Mouse (Mus musculus): Measurements from ENCODE around the gene Gm21964. TPM values are rescaled to one million over a fixed set of nuclear protein-coding genes. Genes with fewer than 3 reads are reported as not detected.

Gm21964 gene
- total and polyA plus RNA-seq, 2 experiments from 2014 or later: not detected

- no peak for DNase-seq (ENCODE audit: low spot score)
- peaks cover 9% of the 10 kb centered on the region; the same call in 1 of the 2 replicates for H3K4me1 ChIP-seq (ENCODE audit: control insufficient read depth, insufficient read depth)
- TF ChIP-seq CTCF (IDR thresholded peaks at IDR 0.05; ENCODE audit: low read depth) (no peak), EP300 (IDR thresholded peaks at IDR 0.05; ENCODE audit: low read depth) (no peak)
- H3K27me3 ChIP-seq (ENCODE audit: control insufficient read depth, insufficient read depth, low read length): no peaks in the 10 kb centered on the region
- no peak overlapping the region for H3K27ac ChIP-seq (ENCODE audit: low read depth)
- 0 out of 2 replicates have a peak, but pooled peaks cover 5% of the 10 kb centered on the region for H3K9me3 ChIP-seq (replicated peaks; ENCODE audit: control insufficient read depth, low read length)
- 79% methylated on average over 11 of the region's 11 CpGs for WGBS
- no peak for ATAC-seq (ENCODE audit: insufficient read depth, low read depth)
- H3K36me3 ChIP-seq (replicated peaks; ENCODE audit: control insufficient read depth, insufficient read depth, low read length): peaks cover 35% of the 10 kb centered on the region; the same call in 1 of the 2 replicates
- H3K4me3 ChIP-seq (ENCODE audit: low read depth, low read length): no peak overlapping the region
- H3K4me2 ChIP-seq (ENCODE audit: low read depth, low read length): no peak overlapping the region
- H3K9ac ChIP-seq (replicated peaks; ENCODE audit: low read depth, low read length): no peak overlapping the region
Observed at GRCm38 (mm10) chr8:110082416-110083105, 18.4 kb upstream of the Gm21964 start.

GRCm38 (mm10) chr8:110091869-110092268 lies 9.1 kb upstream of the Gm21964 start:
- H3K9ac ChIP-seq (replicated peaks; ENCODE audit: low read depth, low read length): no peak overlapping the region
- H3K27ac ChIP-seq (ENCODE audit: low read depth): no peak overlapping the region
- 0 out of 2 replicates have a peak, but pooled peaks cover 14% of the 10 kb centered on the region for H3K9me3 ChIP-seq (replicated peaks; ENCODE audit: control insufficient read depth, low read length)
- H3K4me1 ChIP-seq (ENCODE audit: control insufficient read depth, insufficient read depth): no peaks in the 10 kb centered on the region
- no peak for ATAC-seq (ENCODE audit: insufficient read depth, low read depth)
- DNase-seq (ENCODE audit: low spot score): no peak
- WGBS: 56% methylated on average over 1 of the region's 1 CpGs
- no peak overlapping the region for H3K4me3 ChIP-seq (ENCODE audit: low read depth, low read length)
- no peak for TF ChIP-seq EP300 (IDR thresholded peaks at IDR 0.05; ENCODE audit: low read depth)
- no peak for TF ChIP-seq CTCF (IDR thresholded peaks at IDR 0.05; ENCODE audit: low read depth)
- no peak overlapping the region for H3K4me2 ChIP-seq (ENCODE audit: low read depth, low read length)
- H3K36me3 ChIP-seq (replicated peaks; ENCODE audit: control insufficient read depth, insufficient read depth, low read length): peaks cover 24% of the 10 kb centered on the region
- 0 out of 2 replicates have a peak, but pooled peaks cover 7% of the 10 kb centered on the region for H3K27me3 ChIP-seq (ENCODE audit: control insufficient read depth, insufficient read depth, low read length)

- no peaks in the 10 kb centered on the region for H3K4me1 ChIP-seq (ENCODE audit: control insufficient read depth, insufficient read depth)
- DNase-seq (ENCODE audit: low spot score) (no peak), ATAC-seq (ENCODE audit: insufficient read depth, low read depth) (no peak)
- no peak overlapping the region for H3K4me2 ChIP-seq (ENCODE audit: low read depth, low read length)
- H3K27me3 ChIP-seq (ENCODE audit: control insufficient read depth, insufficient read depth, low read length): 0 out of 2 replicates have a peak, but pooled peaks cover 2% of the 10 kb centered on the region
- H3K4me3 ChIP-seq (ENCODE audit: low read depth, low read length): no peak overlapping the region
- no peak overlapping the region for H3K27ac ChIP-seq (ENCODE audit: low read depth)
- H3K36me3 ChIP-seq (replicated peaks; ENCODE audit: control insufficient read depth, insufficient read depth, low read length): no peaks in the 10 kb centered on the region
- H3K9me3 ChIP-seq (replicated peaks; ENCODE audit: control insufficient read depth, low read length): no peaks in the 10 kb centered on the region
- 83% methylated on average over 15 of the region's 15 CpGs for WGBS
- H3K9ac ChIP-seq (replicated peaks; ENCODE audit: low read depth, low read length): no peak overlapping the region
- TF ChIP-seq EP300 (IDR thresholded peaks at IDR 0.05; ENCODE audit: low read depth): no peak
- no peak for TF ChIP-seq CTCF (IDR thresholded peaks at IDR 0.05; ENCODE audit: low read depth)
Observed at GRCm38 (mm10) chr8:110101676-110102075, 669 bp downstream of the Gm21964 start.

- ATAC-seq (ENCODE audit: insufficient read depth, low read depth): no peak
- H3K4me3 ChIP-seq (ENCODE audit: low read depth, low read length): no peak within 1 kb of the TSS
- no peak for TF ChIP-seq CTCF (IDR thresholded peaks at IDR 0.05; ENCODE audit: low read depth)
- no peak for TF ChIP-seq EP300 (IDR thresholded peaks at IDR 0.05; ENCODE audit: low read depth)
- 0 out of 2 replicates have a peak, but pooled peaks cover 2% of the 10 kb centered on the region for H3K27me3 ChIP-seq (ENCODE audit: control insufficient read depth, insufficient read depth, low read length)
- no peak within 1 kb of the TSS for H3K9ac ChIP-seq (replicated peaks; ENCODE audit: low read depth, low read length)
- H3K36me3 ChIP-seq (replicated peaks; ENCODE audit: control insufficient read depth, insufficient read depth, low read length): no peaks in the 10 kb centered on the region
- no peak within 1 kb of the TSS for H3K27ac ChIP-seq (ENCODE audit: low read depth)
- no peaks in the 10 kb centered on the region for H3K4me1 ChIP-seq (ENCODE audit: control insufficient read depth, insufficient read depth)
- no peaks in the 10 kb centered on the region for H3K9me3 ChIP-seq (replicated peaks; ENCODE audit: control insufficient read depth, low read length)
- 86% methylated on average over 3 of the region's 3 CpGs for whole genome bisulfite sequencing
- no peak within 1 kb of the TSS for H3K4me2 ChIP-seq (ENCODE audit: low read depth, low read length)
- DNase-seq (ENCODE audit: low spot score): no peak
Observed at GRCm38 (mm10) chr8:110102653-110103052, 1.6 kb downstream of the Gm21964 start, which contains the start of gene Gm17720. TSS of gene Gm17720 (minus strand) at chr8:110102753.

- H3K4me1 ChIP-seq (ENCODE audit: control insufficient read depth, insufficient read depth): no peaks in the 10 kb centered on the region
- no peak overlapping the region for H3K4me2 ChIP-seq (ENCODE audit: low read depth, low read length)
- H3K4me3 ChIP-seq (ENCODE audit: low read depth, low read length): no peak overlapping the region
- H3K9me3 ChIP-seq (replicated peaks; ENCODE audit: control insufficient read depth, low read length): no peaks in the 10 kb centered on the region
- no peak overlapping the region for H3K27ac ChIP-seq (ENCODE audit: low read depth)
- TF ChIP-seq CTCF (IDR thresholded peaks at IDR 0.05; ENCODE audit: low read depth) (peak; percentile 44), EP300 (IDR thresholded peaks at IDR 0.05; ENCODE audit: low read depth) (no peak)
- no peak overlapping the region for H3K9ac ChIP-seq (replicated peaks; ENCODE audit: low read depth, low read length)
- DNase-seq (ENCODE audit: low spot score) (no peak), ATAC-seq (ENCODE audit: insufficient read depth, low read depth) (no peak)
- no peaks in the 10 kb centered on the region for H3K36me3 ChIP-seq (replicated peaks; ENCODE audit: control insufficient read depth, insufficient read depth, low read length)
- no peaks in the 10 kb centered on the region for H3K27me3 ChIP-seq (ENCODE audit: control insufficient read depth, insufficient read depth, low read length)
- WGBS: 40% methylated on average over 6 of the region's 6 CpGs
Observed at GRCm38 (mm10) chr8:110119715-110120114, 18.7 kb downstream of the Gm21964 start.
